Mouse (Mus musculus): ENCODE measurements around the gene Ror2.

GRCm38 (mm10) chr13:53077732-53078345 is 208.1 kb downstream of the Ror2 start:
- TF ChIP-seq ZC3H11A (IDR thresholded peaks at IDR 0.05; ENCODE audit: borderline replicate concordance, low read depth, low read length) (no peak), ZNF384 (IDR thresholded peaks at IDR 0.05; ENCODE audit: low read depth, low read length) (no peak), MAFK (IDR thresholded peaks at IDR 0.05; ENCODE audit: insufficient read depth, low read depth, low read length) (no peak), CHD2 (IDR thresholded peaks at IDR 0.05; ENCODE audit: low read depth, low read length) (no peak)

All from ES-E14 (cell line).